Mouse (Mus musculus) forebrain, embryonic 10.5 days (tissue): Measurements from ENCODE around the gene Mustn1. TPM values are rescaled to one million over a fixed set of nuclear protein-coding genes. Genes with fewer than 3 reads are reported as not detected.

Source experiments
- DNase-seq: peaks from one replicate; pipeline ENCODE4 v3.0.0-alpha.2; 2017; ENCODE audit warnings: low spot score; ENCODE audit errors: extremely low spot score
- H3K27ac ChIP-seq: fragments of 300-500 bp; sonication (generic); 2 replicates; pipeline ENCODE4 v1.5.1; 2016; ENCODE audit warnings: mild to moderate bottlenecking
- H3K27me3 ChIP-seq: fragments of 300-500 bp; sonication (generic); 2 replicates; pipeline ENCODE4 v1.6.1; 2016; ENCODE audit warnings: mild to moderate bottlenecking; ENCODE audit not compliant: poor library complexity, severe bottlenecking
- H3K36me3 ChIP-seq: fragments of 300-500 bp; sonication (generic); replicated peaks from 2 replicates; pipeline ENCODE4 v1.6.1; 2016; ENCODE audit warnings: mild to moderate bottlenecking, moderate library complexity
- H3K4me1 ChIP-seq: fragments of 300-500 bp; sonication (generic); 2 replicates; pipeline ENCODE4 v1.6.1; 2016
- H3K4me3 ChIP-seq: fragments of 300-500 bp; sonication (generic); 2 replicates; pipeline ENCODE4 v1.5.1; 2016; ENCODE audit warnings: mild to moderate bottlenecking, moderate library complexity
- H3K9me3 ChIP-seq: fragments of 300-500 bp; sonication (generic); 2 replicates; pipeline ENCODE4 v1.6.1; 2016; ENCODE audit warnings: mild to moderate bottlenecking, moderate library complexity
- WGBS: fragments of 180-500 bp; shearing (Covaris S2); methylation state at CpG from one replicate; pipeline ENCODE4 v1.1.7; 2016; 5-methylcytosine and 5-hydroxymethylcytosine counted together
- polyA plus RNA-seq: library from polyadenylated mRNA; unstranded; fragments of >200 nt; fragmentation: Nextera tagmentation; extraction: Ambion mirVana; gene quantifications from 2 replicates; pipeline ENCODE4 v1.2.1, GENCODE M21; 2016

Mustn1 gene
- polyA plus RNA-seq, result 0.22 and 0.49 TPM in 2 replicates

- peaks cover 39% of the 10 kb centered on the region for H3K36me3 ChIP-seq
- WGBS, result 83% methylated on average over 11 of the region's 11 CpGs
- no peak for DNase-seq
- no peak within 1 kb of the TSS for H3K27ac ChIP-seq
- H3K27me3 ChIP-seq, result no peaks in the 10 kb centered on the region
- peaks cover 14% of the 10 kb centered on the region for H3K4me1 ChIP-seq
- H3K4me3 ChIP-seq, result no peak within 1 kb of the TSS
- H3K9me3 ChIP-seq, result no peaks in the 10 kb centered on the region
Observed at GRCm38 (mm10) chr14:30878958-30879571, at the start of gene Mustn1. Gene Mustn1, plus strand, starts transcription at chr14:30879200.

- Histone ChIP-seq H3K27me3 (no peaks in the 10 kb centered on the region), H3K9me3 (no peaks in the 10 kb centered on the region), H3K4me3 (no peak overlapping the region), H3K27ac (no peak overlapping the region), H3K36me3 (peaks cover 29% of the 10 kb centered on the region), H3K4me1 (no peaks in the 10 kb centered on the region)
- DNase-seq, result no peak
- WGBS, result 96% methylated on average over 14 of the region's 14 CpGs
Observed at GRCm38 (mm10) chr14:30837416-30837996, 41.5 kb upstream of the Mustn1 start.

GRCm38 (mm10) chr14:30843701-30844100, 35.3 kb upstream of the Mustn1 start:
- H3K9me3 ChIP-seq, result no peaks in the 10 kb centered on the region
- no peak for DNase-seq
- 89% methylated on average over 3 of the region's 3 CpGs for WGBS
- no peak overlapping the region for H3K4me3 ChIP-seq
- H3K27me3 ChIP-seq, result no peaks in the 10 kb centered on the region
- H3K36me3 ChIP-seq, result peaks cover 16% of the 10 kb centered on the region
- H3K27ac ChIP-seq, result no peak overlapping the region
- H3K4me1 ChIP-seq, result no peaks in the 10 kb centered on the region

GRCm38 (mm10) chr14:30850504-30850903, 28.5 kb upstream of the Mustn1 start:
- DNase-seq, result no peak
- Histone ChIP-seq H3K9me3 (no peaks in the 10 kb centered on the region), H3K27ac (no peak overlapping the region), H3K4me1 (no peaks in the 10 kb centered on the region), H3K27me3 (no peaks in the 10 kb centered on the region), H3K4me3 (no peak overlapping the region), H3K36me3 (peaks cover 4% of the 10 kb centered on the region; the same call in 1 of the 2 replicates)
- 90% methylated on average over 5 of the region's 5 CpGs for WGBS

GRCm38 (mm10) chr14:30852325-30852724, 26.7 kb upstream of the Mustn1 start:
- H3K36me3 ChIP-seq, result no peaks in the 10 kb centered on the region
- no peak for DNase-seq
- no peak overlapping the region for H3K27ac ChIP-seq
- H3K27me3 ChIP-seq, result no peaks in the 10 kb centered on the region
- WGBS, result 93% methylated on average over 5 of the region's 5 CpGs
- H3K9me3 ChIP-seq, result no peaks in the 10 kb centered on the region
- H3K4me1 ChIP-seq, result no peaks in the 10 kb centered on the region
- no peak overlapping the region for H3K4me3 ChIP-seq

GRCm38 (mm10) chr14:30855316-30855715, 23.7 kb upstream of the Mustn1 start:
- no peaks in the 10 kb centered on the region; the same call in 1 of the 2 replicates for H3K9me3 ChIP-seq
- H3K4me1 ChIP-seq, result no peaks in the 10 kb centered on the region
- DNase-seq, result no peak
- WGBS, result 94% methylated on average over 3 of the region's 3 CpGs
- H3K27ac ChIP-seq, result no peak overlapping the region
- no peak overlapping the region for H3K4me3 ChIP-seq
- H3K36me3 ChIP-seq, result peaks cover 9% of the 10 kb centered on the region; the same call in 1 of the 2 replicates
- H3K27me3 ChIP-seq, result no peaks in the 10 kb centered on the region

GRCm38 (mm10) chr14:30856885-30857507, 22.0 kb upstream of the Mustn1 start:
- Histone ChIP-seq H3K9me3 (no peaks in the 10 kb centered on the region; the same call in 1 of the 2 replicates), H3K36me3 (peaks cover 9% of the 10 kb centered on the region; the same call in 1 of the 2 replicates), H3K4me1 (no peaks in the 10 kb centered on the region), H3K27ac (no peak overlapping the region), H3K27me3 (no peaks in the 10 kb centered on the region), H3K4me3 (no peak overlapping the region)
- DNase-seq, result no peak
- WGBS, result 95% methylated on average over 10 of the region's 10 CpGs

DNA sequence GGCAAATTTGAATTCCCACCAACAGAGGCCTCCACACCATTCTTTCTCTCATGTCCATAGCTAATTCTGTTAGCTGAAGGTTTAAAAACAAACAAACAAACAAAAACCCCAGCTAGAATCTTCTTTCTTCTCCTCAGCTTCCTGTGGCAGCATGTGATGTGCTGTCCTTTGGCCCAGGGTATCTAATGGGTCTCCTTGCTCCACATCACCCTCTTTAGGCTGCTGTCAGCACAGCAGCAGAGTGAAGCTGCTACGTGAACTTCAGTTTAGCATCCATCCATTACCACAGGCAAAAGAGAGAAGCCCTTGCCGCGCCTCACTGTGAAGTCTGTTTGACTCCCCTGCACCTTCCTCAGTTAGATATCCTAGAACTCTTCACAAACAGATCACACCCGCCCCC, 21.0 kb upstream of the Mustn1 start:
- Histone ChIP-seq H3K9me3 (no peaks in the 10 kb centered on the region; the same call in 1 of the 2 replicates), H3K27me3 (no peaks in the 10 kb centered on the region), H3K4me1 (no peaks in the 10 kb centered on the region), H3K4me3 (no peak overlapping the region), H3K36me3 (peaks cover 9% of the 10 kb centered on the region; the same call in 1 of the 2 replicates), H3K27ac (no peak overlapping the region)
- WGBS, result 71% methylated on average over 4 of the region's 4 CpGs
- DNase-seq, result no peak

DNA sequence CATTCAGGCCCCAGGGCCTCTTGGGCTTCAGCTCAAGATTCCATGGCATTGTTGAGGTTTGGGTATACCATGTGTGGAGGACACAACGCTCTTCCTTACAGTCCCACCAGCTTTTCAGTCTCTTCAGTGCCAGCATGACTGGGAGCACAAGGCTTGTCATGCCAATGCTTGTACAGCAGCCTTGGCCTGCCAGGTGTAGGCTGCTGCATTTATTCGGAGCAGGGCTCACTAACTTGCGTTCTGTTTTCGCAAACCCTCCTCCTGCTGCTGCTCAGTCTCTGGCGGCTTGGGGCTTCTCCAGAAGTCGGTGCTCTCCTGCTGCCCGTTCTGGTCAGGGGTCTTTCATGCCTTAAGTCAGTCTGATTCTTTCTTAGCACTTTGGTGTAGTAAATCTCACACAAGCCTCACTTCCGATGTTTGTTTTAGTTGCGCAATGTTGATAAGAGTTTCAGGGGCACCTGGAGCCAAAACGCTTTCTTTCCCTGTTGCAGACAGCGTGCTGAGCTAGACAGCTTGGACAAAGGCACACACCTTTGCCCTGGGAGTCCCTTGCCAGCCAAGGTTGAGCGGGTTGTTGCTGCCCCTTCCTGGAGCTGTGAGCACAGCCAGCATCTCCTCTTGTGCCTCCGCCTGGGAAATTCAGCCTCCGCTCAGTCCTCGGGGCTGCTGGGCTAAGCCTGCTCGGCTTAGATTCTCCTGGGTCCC, 17.4 kb upstream of the Mustn1 start:
- WGBS, result 85% methylated on average over 16 of the region's 16 CpGs
- no peaks in the 10 kb centered on the region for H3K4me1 ChIP-seq
- peaks cover 21% of the 10 kb centered on the region for H3K36me3 ChIP-seq
- no peak for DNase-seq
- no peak overlapping the region for H3K27ac ChIP-seq
- H3K4me3 ChIP-seq, result no peak overlapping the region
- no peaks in the 10 kb centered on the region for H3K27me3 ChIP-seq
- no peaks in the 10 kb centered on the region; the same call in 1 of the 2 replicates for H3K9me3 ChIP-seq

GRCm38 (mm10) chr14:30862368-30862767, 16.6 kb upstream of the Mustn1 start:
- H3K36me3 ChIP-seq, result peaks cover 28% of the 10 kb centered on the region
- H3K9me3 ChIP-seq, result no peaks in the 10 kb centered on the region; the same call in 1 of the 2 replicates
- H3K4me1 ChIP-seq, result no peaks in the 10 kb centered on the region
- no peak overlapping the region for H3K27ac ChIP-seq
- 93% methylated on average over 9 of the region's 9 CpGs for WGBS
- no peak for DNase-seq
- H3K4me3 ChIP-seq, result no peak overlapping the region
- no peaks in the 10 kb centered on the region for H3K27me3 ChIP-seq

DNA sequence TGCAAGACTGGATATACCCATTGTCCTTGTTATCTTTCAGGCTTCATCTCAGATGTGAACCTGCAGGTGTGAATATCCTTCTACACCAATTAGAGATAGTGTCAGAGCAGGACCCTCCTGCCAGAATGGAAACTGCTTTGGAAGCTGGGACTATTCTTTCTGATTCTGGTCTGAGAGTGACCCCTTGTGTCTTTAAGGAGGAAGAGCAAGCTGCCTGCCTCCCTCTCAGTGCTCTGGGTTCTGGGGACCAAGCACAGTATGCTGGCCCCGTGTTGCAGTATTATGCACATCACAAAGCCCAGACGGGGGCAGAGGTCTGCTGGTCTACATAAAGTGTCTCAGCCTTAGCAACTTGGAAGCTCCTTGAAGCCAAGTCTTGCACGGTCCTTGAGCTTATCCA, 13.7 kb upstream of the Mustn1 start:
- Histone ChIP-seq H3K4me3 (no peak overlapping the region), H3K27me3 (no peaks in the 10 kb centered on the region), H3K27ac (no peak overlapping the region), H3K4me1 (peaks cover 9% of the 10 kb centered on the region), H3K9me3 (no peaks in the 10 kb centered on the region), H3K36me3 (peaks cover 33% of the 10 kb centered on the region)
- 71% methylated on average over 3 of the region's 3 CpGs for WGBS
- no peak for DNase-seq

DNA sequence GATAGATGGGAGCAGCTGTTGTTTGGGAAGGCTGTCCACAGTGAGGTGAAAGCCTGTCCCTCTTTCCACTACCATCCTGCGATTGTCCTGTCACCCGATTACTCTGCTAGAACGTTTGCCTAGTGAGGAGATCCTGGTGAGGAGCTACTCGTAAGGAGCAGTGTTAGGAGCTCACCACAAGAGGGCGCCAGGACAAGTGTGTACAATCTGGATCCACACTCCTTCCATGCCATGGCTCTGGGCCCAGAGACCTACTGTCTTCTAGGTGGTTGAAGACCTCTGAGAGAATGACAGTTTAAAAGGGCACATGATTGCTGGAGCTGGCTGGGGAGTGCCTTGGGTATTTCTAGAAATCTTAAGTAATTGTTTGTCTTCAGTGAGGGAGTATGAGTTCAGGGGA, 12.0 kb upstream of the Mustn1 start:
- 42% methylated on average over 5 of the region's 5 CpGs for WGBS
- Histone ChIP-seq H3K9me3 (no peaks in the 10 kb centered on the region), H3K27ac (no peak overlapping the region), H3K4me1 (peaks cover 9% of the 10 kb centered on the region), H3K36me3 (peaks cover 34% of the 10 kb centered on the region), H3K4me3 (no peak overlapping the region), H3K27me3 (no peaks in the 10 kb centered on the region)
- DNase-seq, result peak; percentile 53
